Mouse (Mus musculus) C2C12 (cell line): ENCODE measurements around the gene Faf2. TPM values are rescaled to one million over a fixed set of nuclear protein-coding genes. Genes with fewer than 3 reads are reported as not detected.

Experiments used
- H3K27me3 ChIP-seq: one replicate; pipeline ENCODE4 v1.6.1; 2011; ENCODE audit not compliant: control insufficient read depth, insufficient read depth, insufficient read length
- H3K36me3 ChIP-seq: one replicate; pipeline ENCODE4 v1.6.1; 2011; ENCODE audit not compliant: control insufficient read depth, insufficient read depth
- H3K4me3 ChIP-seq: one replicate; pipeline ENCODE4 v1.5.1; 2011; ENCODE audit warnings: mild to moderate bottlenecking, control low read depth; ENCODE audit not compliant: poor library complexity, insufficient read depth, severe bottlenecking
- H3K79me2 ChIP-seq: one replicate; pipeline ENCODE4 v1.6.1; 2011; ENCODE audit not compliant: control insufficient read depth, insufficient read depth
- H3K79me3 ChIP-seq: one replicate; pipeline ENCODE4 v1.6.1; 2011; ENCODE audit warnings: low read depth, control low read depth
- H3ac ChIP-seq: one replicate; pipeline ENCODE3; 2011; ENCODE audit warnings: low read depth; ENCODE audit not compliant: control insufficient read depth, insufficient read length
- CEBPB ChIP-seq: IDR thresholded peaks from one replicate; pipeline ENCODE4 v1.6.1; 2011; ENCODE audit warnings: low read depth, mild to moderate bottlenecking, control low read depth, moderate library complexity
- CTCF ChIP-seq: IDR thresholded peaks from one replicate; pipeline ENCODE4 v1.5.1; 2011; ENCODE audit not compliant: control insufficient read depth, insufficient read depth, insufficient read length
- FOSL1 ChIP-seq: IDR thresholded peaks from one replicate; pipeline ENCODE4 v1.8.0; 2011; ENCODE audit warnings: mild to moderate bottlenecking, low read length; ENCODE audit not compliant: poor library complexity, insufficient read depth, severe bottlenecking
- MAX ChIP-seq: IDR thresholded peaks from one replicate; pipeline ENCODE4 v1.6.1; 2011; ENCODE audit warnings: mild to moderate bottlenecking, control low read depth
- MYOD1 ChIP-seq: IDR thresholded peaks from one replicate; pipeline ENCODE4 v1.6.1; 2011; ENCODE audit warnings: low read depth; ENCODE audit not compliant: control insufficient read depth, insufficient read length
- MYOG ChIP-seq: IDR thresholded peaks from one replicate; pipeline ENCODE4 v1.6.1; 2011; ENCODE audit not compliant: control insufficient read depth, insufficient read length; ENCODE audit errors: extremely low read depth
- USF1 ChIP-seq: IDR thresholded peaks from one replicate; pipeline ENCODE4 v1.6.1; 2011; ENCODE audit warnings: low read depth, mild to moderate bottlenecking, control low read depth, moderate library complexity
- polyA plus RNA-seq: library from polyadenylated mRNA; unstranded; fragments of >200 nt; fragmentation: generic; extraction: Trizol; gene quantifications from one replicate; pipeline ENCODE4 v1.2.1, GENCODE M21; 2012; ENCODE audit warnings: missing spikeins

Faf2 gene
- polyA plus RNA-seq, 1 experiment = 33.5 TPM

DNA sequence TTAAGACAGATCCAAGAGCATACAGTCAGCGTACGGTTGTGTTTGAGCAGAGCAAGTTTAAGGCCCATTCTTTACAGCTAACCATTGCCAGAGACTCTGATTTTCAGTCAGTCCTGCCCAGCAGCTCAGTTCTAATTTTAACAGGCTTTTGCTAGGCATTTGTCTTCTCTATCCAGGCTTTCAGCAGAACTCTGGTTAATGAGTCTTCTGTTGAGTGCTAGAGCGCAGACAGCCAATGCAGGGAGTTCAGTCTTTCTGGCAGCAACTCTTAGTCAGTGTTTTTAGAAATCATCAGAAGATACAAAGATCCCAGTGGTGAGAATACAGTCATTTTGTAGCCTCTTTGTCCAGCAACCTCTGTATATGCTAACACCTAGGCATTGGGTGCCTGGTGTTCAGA is 28.9 kb downstream of the Faf2 start:
- Histone ChIP-seq H3K4me3 (no peak overlapping the region), H3K79me3 (peaks cover 1% of the 10 kb centered on the region), H3ac (no peak overlapping the region), H3K27me3 (no peaks in the 10 kb centered on the region), H3K36me3 (peaks cover 86% of the 10 kb centered on the region), H3K79me2 (no peaks in the 10 kb centered on the region)
- TF ChIP-seq USF1 (no peak), MAX (no peak), CEBPB (no peak), FOSL1 (no peak)

DNA sequence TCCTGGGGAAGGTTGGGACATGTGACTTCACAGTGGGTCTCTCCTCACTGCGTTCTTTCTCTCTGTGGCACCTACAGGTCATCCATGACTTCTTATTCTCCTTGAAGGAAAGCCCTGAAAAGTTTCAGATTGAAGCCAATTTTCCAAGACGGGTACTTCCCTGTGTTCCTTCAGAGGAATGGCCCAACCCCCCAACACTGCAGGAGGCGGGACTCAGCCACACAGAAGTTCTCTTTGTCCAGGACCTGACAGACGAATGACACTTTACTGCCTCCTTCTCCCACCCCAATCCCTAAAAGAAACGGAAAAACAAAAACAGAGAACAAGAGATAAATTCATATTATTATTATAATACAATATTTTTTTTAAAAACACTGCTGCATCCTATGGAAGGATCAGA is 39.3 kb downstream of the Faf2 start:
- Histone ChIP-seq H3K36me3 (peaks cover 47% of the 10 kb centered on the region), H3K27me3 (no peaks in the 10 kb centered on the region), H3K79me2 (no peaks in the 10 kb centered on the region)

DNA sequence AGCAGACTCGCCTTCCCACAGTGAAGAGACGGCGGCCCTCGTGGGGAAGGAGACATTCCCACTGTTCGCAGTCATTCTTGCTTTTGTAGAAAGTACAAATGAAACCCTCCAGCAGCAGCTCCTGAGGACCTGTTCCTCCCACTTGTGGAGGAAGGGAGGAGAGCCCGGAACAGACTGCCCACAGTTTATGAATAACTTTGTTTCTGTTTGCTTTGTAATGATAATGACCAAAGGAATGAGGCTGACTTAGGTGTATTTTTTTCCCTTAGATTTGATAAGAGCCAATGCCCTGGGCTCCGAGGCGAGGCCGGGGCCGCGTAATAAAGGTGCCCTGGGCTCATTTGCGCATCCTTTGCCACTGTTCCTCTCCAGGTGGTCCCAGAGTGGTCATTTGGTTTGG is 39.8 kb downstream of the Faf2 start:
- Histone ChIP-seq H3K27me3 (no peaks in the 10 kb centered on the region), H3K79me3 (no peaks in the 10 kb centered on the region), H3K36me3 (peaks cover 42% of the 10 kb centered on the region), H3K4me3 (no peak overlapping the region), H3ac (no peak overlapping the region), H3K79me2 (no peaks in the 10 kb centered on the region)
- TF ChIP-seq USF1 = no peak

More for the DNA sequence above, 39.3 kb downstream of the Faf2 start:
- H3K79me3 ChIP-seq = no peaks in the 10 kb centered on the region
- H3ac ChIP-seq = no peak overlapping the region
- no peak overlapping the region for H3K4me3 ChIP-seq
- TF ChIP-seq MAX (no peak), MYOD1 (no peak), FOSL1 (no peak), CTCF (no peak), USF1 (no peak), MYOG (no peak), CEBPB (no peak)

DNA sequence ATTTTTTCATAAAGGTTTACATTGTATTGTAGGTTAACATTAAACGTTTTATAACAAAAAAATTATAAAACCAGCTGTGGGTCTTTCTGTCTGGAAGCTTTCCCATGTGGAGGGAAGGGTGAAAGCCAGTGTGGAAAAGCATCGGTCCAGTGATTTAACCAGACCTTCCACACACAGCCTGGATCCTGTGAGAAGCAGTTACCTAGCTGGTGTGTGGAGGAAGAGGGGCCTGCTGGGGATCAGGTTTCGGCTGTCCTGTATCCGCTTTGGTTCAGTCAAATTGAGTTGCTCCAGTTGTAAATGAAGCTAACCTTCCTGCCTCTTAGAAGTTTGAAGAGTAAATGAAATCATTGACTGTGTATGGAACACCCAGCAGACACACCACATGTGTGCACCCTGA is 42.4 kb downstream of the Faf2 start:
- TF ChIP-seq CEBPB (no peak), FOSL1 (no peak), USF1 (no peak), MYOG (no peak), MAX (no peak)
- H3K36me3 ChIP-seq = peaks cover 33% of the 10 kb centered on the region
- no peaks in the 10 kb centered on the region for H3K79me2 ChIP-seq
- H3K27me3 ChIP-seq = no peaks in the 10 kb centered on the region
- H3ac ChIP-seq = no peak overlapping the region
- H3K79me3 ChIP-seq = no peaks in the 10 kb centered on the region
- no peak overlapping the region for H3K4me3 ChIP-seq

DNA sequence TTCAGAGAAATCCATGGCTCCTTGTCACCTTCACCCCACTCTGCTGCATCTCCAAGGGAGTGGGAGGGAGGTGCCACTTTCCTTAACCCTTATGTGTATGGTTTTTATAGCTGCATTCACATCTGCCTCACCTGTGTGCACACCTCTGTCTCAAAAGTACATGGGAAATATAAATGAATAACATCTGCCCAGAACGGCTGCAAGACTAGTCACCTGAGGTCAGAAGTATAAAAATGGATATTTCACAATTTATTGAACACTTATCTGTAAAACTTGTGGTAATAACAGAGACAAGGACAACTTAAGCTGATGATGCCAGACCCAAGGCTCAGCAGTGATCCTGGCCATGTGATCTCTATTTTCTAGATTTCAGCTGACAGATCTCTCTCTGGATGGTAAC is 42.9 kb downstream of the Faf2 start:
- Histone ChIP-seq H3K79me3 (no peaks in the 10 kb centered on the region), H3ac (no peak overlapping the region), H3K79me2 (no peaks in the 10 kb centered on the region), H3K36me3 (peaks cover 30% of the 10 kb centered on the region), H3K27me3 (no peaks in the 10 kb centered on the region), H3K4me3 (no peak overlapping the region)
- no peak for TF ChIP-seq FOSL1
- no peak for TF ChIP-seq MAX
- TF ChIP-seq CEBPB = no peak
- TF ChIP-seq USF1 = no peak
- no peak for TF ChIP-seq MYOD1
- TF ChIP-seq MYOG = no peak
- TF ChIP-seq CTCF = no peak

DNA sequence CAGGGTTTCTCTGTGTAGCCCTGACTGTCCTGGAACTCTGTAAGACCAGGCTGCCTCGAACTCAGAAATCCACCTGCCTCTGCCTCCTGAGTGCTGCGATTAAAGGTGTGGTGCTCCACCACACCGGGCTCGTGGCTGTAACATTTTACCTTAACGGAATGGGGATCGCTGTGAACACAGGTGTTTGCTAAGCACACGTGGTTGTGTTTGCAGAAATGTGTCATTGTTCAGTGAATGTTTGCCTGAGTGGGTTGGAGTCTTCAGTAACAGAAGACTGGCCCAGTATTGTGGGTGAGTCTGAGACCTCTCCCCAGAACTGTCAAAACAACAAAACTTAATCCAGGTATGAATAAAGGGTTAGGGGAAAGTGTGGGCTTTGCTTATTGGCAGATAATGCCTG is 43.5 kb downstream of the Faf2 start:
- Histone ChIP-seq H3ac (no peak overlapping the region), H3K79me3 (no peaks in the 10 kb centered on the region), H3K27me3 (no peaks in the 10 kb centered on the region), H3K36me3 (peaks cover 30% of the 10 kb centered on the region), H3K79me2 (no peaks in the 10 kb centered on the region), H3K4me3 (no peak overlapping the region)
- TF ChIP-seq CEBPB = no peak
- TF ChIP-seq MAX = no peak
- no peak for TF ChIP-seq FOSL1
- TF ChIP-seq USF1 = no peak
- TF ChIP-seq MYOG = no peak
- TF ChIP-seq MYOD1 = no peak

DNA sequence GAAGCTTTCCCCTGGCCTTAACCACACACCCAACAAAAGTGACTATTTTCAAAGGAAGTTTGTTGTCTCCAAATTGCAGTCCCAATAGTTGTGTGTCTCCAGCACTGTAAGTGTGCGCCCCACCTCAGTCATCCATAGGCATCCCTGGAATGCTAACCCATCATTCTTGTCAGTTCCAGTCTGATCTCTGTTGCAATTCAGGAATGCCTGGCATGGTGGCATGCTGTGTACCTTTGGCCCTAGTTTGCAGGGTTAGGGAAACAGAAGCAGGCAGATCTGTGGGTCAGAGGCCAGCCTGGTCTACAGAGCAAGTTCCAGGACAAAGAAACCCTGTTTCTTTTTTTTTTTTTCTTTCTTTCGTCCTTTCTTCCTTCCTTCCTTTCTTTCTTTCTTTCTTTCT is 48.9 kb downstream of the Faf2 start:
- Histone ChIP-seq H3K79me2 (no peaks in the 10 kb centered on the region), H3K36me3 (no peaks in the 10 kb centered on the region), H3K27me3 (no peaks in the 10 kb centered on the region), H3ac (no peak overlapping the region), H3K79me3 (no peaks in the 10 kb centered on the region), H3K4me3 (no peak overlapping the region)
- TF ChIP-seq USF1 (no peak), CEBPB (no peak), MAX (no peak), FOSL1 (no peak), MYOG (no peak), CTCF (no peak), MYOD1 (no peak)
